Mouse (Mus musculus) midbrain, embryonic 11.5 days (tissue): Measurements from ENCODE around the gene 0610037L13Rik. TPM values are rescaled to one million over a fixed set of nuclear protein-coding genes. Genes with fewer than 3 reads are reported as not detected.

Source experiments
- ATAC-seq: fragments of 200-750 bp; cut with Nextera tagmentation; 2 replicates; pipeline ENCODE4 v1.8.0; 2017; ENCODE audit warnings: moderate TSS enrichment, moderate library complexity; ENCODE audit not compliant: low FRiP score
- DNase-seq: peaks from one replicate; pipeline ENCODE4 v3.0.0; 2015; ENCODE audit warnings: low spot score; ENCODE audit errors: missing footprints
- H3K27ac ChIP-seq: fragments of 300-500 bp; sonication (generic); 2 replicates; pipeline ENCODE4 v1.5.1; 2014; ENCODE audit warnings: low read depth, low read length
- H3K27me3 ChIP-seq: fragments of 300-500 bp; sonication (generic); 2 replicates; pipeline ENCODE4 v1.6.1; 2014; ENCODE audit warnings: mild to moderate bottlenecking, low read length, moderate library complexity, mixed read lengths; ENCODE audit not compliant: control insufficient read depth, insufficient read depth
- H3K36me3 ChIP-seq: fragments of 300-500 bp; sonication (generic); 2 replicates; pipeline ENCODE4 v1.6.1; 2014; ENCODE audit warnings: mild to moderate bottlenecking, low read length, moderate library complexity, mixed read lengths; ENCODE audit not compliant: control insufficient read depth, insufficient read depth
- H3K4me1 ChIP-seq: fragments of 300-500 bp; sonication (generic); 2 replicates; pipeline ENCODE4 v1.6.1; 2014; ENCODE audit warnings: low read length; ENCODE audit not compliant: control insufficient read depth, insufficient read depth
- H3K4me2 ChIP-seq: fragments of 300-500 bp; sonication (generic); 2 replicates; pipeline ENCODE4 v1.6.1; 2014; ENCODE audit warnings: mild to moderate bottlenecking, moderate library complexity
- H3K4me3 ChIP-seq: fragments of 300-500 bp; sonication (generic); 2 replicates; pipeline ENCODE4 v1.5.1; 2014; ENCODE audit warnings: low read depth, low read length
- H3K9ac ChIP-seq: fragments of 300-500 bp; sonication (generic); 2 replicates; pipeline ENCODE4 v1.6.1; 2014; ENCODE audit warnings: low read length
- H3K9me3 ChIP-seq: fragments of 300-500 bp; sonication (generic); 2 replicates; pipeline ENCODE4 v1.6.1; 2016; ENCODE audit warnings: low read length; ENCODE audit not compliant: control insufficient read depth
- WGBS: fragments of 180-500 bp; shearing (Covaris S2); extraction: QIAGEN DNeasy Blood & Tissue Kit; methylation state at CpG from one replicate; pipeline ENCODE4 v1.1.7; 2014; 5-methylcytosine and 5-hydroxymethylcytosine counted together
- polyA plus RNA-seq: library from polyadenylated mRNA; unstranded; fragments of >200 nt; fragmentation: Nextera tagmentation; extraction: Ambion mirVana; gene quantifications from 2 replicates; pipeline ENCODE4 v1.2.1, GENCODE M21; 2014

The 0610037L13Rik gene
- polyA plus RNA-seq, 1 experiment from 2014 or later, result 130 TPM

- peak overlapping the region; percentile 74 for H3K4me3 ChIP-seq
- no peaks in the 10 kb centered on the region for H3K27me3 ChIP-seq
- DNase-seq (no peak), ATAC-seq (no peak)
- peak overlapping the region; percentile 88 for H3K4me2 ChIP-seq
- H3K4me1 ChIP-seq, result peaks cover 13% of the 10 kb centered on the region
- WGBS, result 48% methylated on average over 7 of the region's 7 CpGs
- H3K36me3 ChIP-seq, result no peaks in the 10 kb centered on the region
- H3K9me3 ChIP-seq, result no peaks in the 10 kb centered on the region
- no peak overlapping the region for H3K9ac ChIP-seq
- H3K27ac ChIP-seq, result no peak overlapping the region
These were observed 34.2 kb downstream of the 0610037L13Rik start for GRCm38 (mm10) chr4:107923803-107924194.

- 78% methylated on average over 2 of the region's 2 CpGs for WGBS
- Histone ChIP-seq H3K4me3 (no peak overlapping the region), H3K36me3 (no peaks in the 10 kb centered on the region), H3K9me3 (no peaks in the 10 kb centered on the region), H3K4me2 (no peak overlapping the region), H3K27me3 (no peaks in the 10 kb centered on the region), H3K9ac (no peak overlapping the region), H3K27ac (no peak overlapping the region), H3K4me1 (no peaks in the 10 kb centered on the region)
- DNase-seq, result no peak
- ATAC-seq, result no peak
These were observed 38.7 kb downstream of the 0610037L13Rik start for GRCm38 (mm10) chr4:107928269-107928668.

- Histone ChIP-seq H3K4me1 (no peaks in the 10 kb centered on the region), H3K27ac (no peak overlapping the region), H3K4me3 (no peak overlapping the region), H3K9me3 (no peaks in the 10 kb centered on the region), H3K27me3 (no peaks in the 10 kb centered on the region), H3K36me3 (no peaks in the 10 kb centered on the region), H3K4me2 (no peak overlapping the region), H3K9ac (no peak overlapping the region)
- no peak for ATAC-seq
- DNase-seq, result no peak
- WGBS, result 82% methylated on average over 2 of the region's 2 CpGs
These were observed 39.1 kb downstream of the 0610037L13Rik start for GRCm38 (mm10) chr4:107928726-107929125.

- H3K9ac ChIP-seq, result no peak overlapping the region
- no peak for DNase-seq
- no peaks in the 10 kb centered on the region for H3K36me3 ChIP-seq
- H3K9me3 ChIP-seq, result no peaks in the 10 kb centered on the region
- no peak overlapping the region for H3K4me3 ChIP-seq
- no peak for ATAC-seq
- WGBS, result 77% methylated on average over 3 of the region's 3 CpGs
- no peaks in the 10 kb centered on the region for H3K27me3 ChIP-seq
- no peak overlapping the region for H3K4me2 ChIP-seq
- no peaks in the 10 kb centered on the region for H3K4me1 ChIP-seq
- H3K27ac ChIP-seq, result no peak overlapping the region
These were observed 41.8 kb downstream of the 0610037L13Rik start for GRCm38 (mm10) chr4:107931453-107931852.

- no peaks in the 10 kb centered on the region for H3K9me3 ChIP-seq
- no peaks in the 10 kb centered on the region for H3K4me1 ChIP-seq
- DNase-seq (no peak), ATAC-seq (no peak)
- no peak overlapping the region for H3K27ac ChIP-seq
- H3K4me2 ChIP-seq, result no peak overlapping the region
- H3K9ac ChIP-seq, result no peak overlapping the region
- H3K36me3 ChIP-seq, result no peaks in the 10 kb centered on the region
- H3K27me3 ChIP-seq, result no peaks in the 10 kb centered on the region
- 80% methylated on average over 8 of the region's 8 CpGs for WGBS
- no peak overlapping the region for H3K4me3 ChIP-seq
These were observed 43.6 kb downstream of the 0610037L13Rik start for GRCm38 (mm10) chr4:107933239-107933638.

- no peak overlapping the region for H3K4me3 ChIP-seq
- no peak for ATAC-seq
- H3K9me3 ChIP-seq, result no peaks in the 10 kb centered on the region
- no peaks in the 10 kb centered on the region for H3K27me3 ChIP-seq
- DNase-seq, result no peak
- H3K9ac ChIP-seq, result no peak overlapping the region
- no peak overlapping the region for H3K27ac ChIP-seq
- WGBS, result 66% methylated on average over 3 of the region's 3 CpGs
- H3K36me3 ChIP-seq, result no peaks in the 10 kb centered on the region
- H3K4me1 ChIP-seq, result no peaks in the 10 kb centered on the region
- H3K4me2 ChIP-seq, result no peak overlapping the region
These were observed 45.6 kb downstream of the 0610037L13Rik start for GRCm38 (mm10) chr4:107935254-107935653.

GRCm38 (mm10) chr4:107937338-107937737 is 47.7 kb downstream of the 0610037L13Rik start:
- no peak overlapping the region for H3K27ac ChIP-seq
- no peaks in the 10 kb centered on the region for H3K36me3 ChIP-seq
- no peak overlapping the region for H3K4me3 ChIP-seq
- no peaks in the 10 kb centered on the region for H3K27me3 ChIP-seq
- ATAC-seq (no peak), DNase-seq (peak; percentile 88)
- H3K4me1 ChIP-seq, result no peaks in the 10 kb centered on the region
- WGBS, result 29% methylated on average over 6 of the region's 6 CpGs
- H3K4me2 ChIP-seq, result no peak overlapping the region
- no peak overlapping the region for H3K9ac ChIP-seq
- no peaks in the 10 kb centered on the region for H3K9me3 ChIP-seq

- WGBS, result 86% methylated on average over 2 of the region's 2 CpGs
- Histone ChIP-seq H3K4me1 (no peaks in the 10 kb centered on the region), H3K9me3 (no peaks in the 10 kb centered on the region), H3K9ac (no peak overlapping the region), H3K27ac (no peak overlapping the region), H3K36me3 (no peaks in the 10 kb centered on the region), H3K4me2 (no peak overlapping the region), H3K4me3 (no peak overlapping the region), H3K27me3 (no peaks in the 10 kb centered on the region)
- DNase-seq (no peak), ATAC-seq (no peak)
These were observed 48.5 kb downstream of the 0610037L13Rik start for GRCm38 (mm10) chr4:107938124-107938523.

- Histone ChIP-seq H3K27ac (no peak overlapping the region), H3K27me3 (no peaks in the 10 kb centered on the region), H3K4me3 (no peak overlapping the region), H3K9ac (no peak overlapping the region), H3K4me2 (no peak overlapping the region), H3K9me3 (no peaks in the 10 kb centered on the region), H3K36me3 (no peaks in the 10 kb centered on the region), H3K4me1 (no peaks in the 10 kb centered on the region)
- DNase-seq (no peak), ATAC-seq (no peak)
- 92% methylated on average over 7 of the region's 7 CpGs for WGBS
These were observed 53.1 kb downstream of the 0610037L13Rik start for GRCm38 (mm10) chr4:107942741-107943140.

- H3K4me2 ChIP-seq, result no peak overlapping the region
- H3K4me3 ChIP-seq, result no peak overlapping the region
- ATAC-seq (no peak), DNase-seq (no peak)
- H3K9me3 ChIP-seq, result no peaks in the 10 kb centered on the region
- H3K36me3 ChIP-seq, result no peaks in the 10 kb centered on the region
- 82% methylated on average over 2 of the region's 2 CpGs for WGBS
- no peaks in the 10 kb centered on the region for H3K4me1 ChIP-seq
- no peak overlapping the region for H3K9ac ChIP-seq
- no peak overlapping the region for H3K27ac ChIP-seq
- H3K27me3 ChIP-seq, result no peaks in the 10 kb centered on the region
These were observed 54.5 kb downstream of the 0610037L13Rik start for GRCm38 (mm10) chr4:107944141-107944540.
